Mouse (Mus musculus): ENCODE data around the gene Adgrg7.

- TF ChIP-seq POLR2A (IDR thresholded peaks at IDR 0.05; ENCODE audit: low read depth, low read length) = no peak
- TF ChIP-seq CTCF (IDR thresholded peaks at IDR 0.05; ENCODE audit: extremely low read depth, insufficient read length, insufficient replicate concordance, low read depth, low read length) = no peak
These were observed 9.7 kb downstream of the Adgrg7 start for GRCm38 (mm10) chr16:56785943-56786342.
